Mouse (Mus musculus): ENCODE measurements at regions not wholly inside any gene's neighbourhood (a gene's known extent, or its start where the extent isn't known, plus 50 kb on each side); places are given as distances from the start of the nearest gene placed in this dataset.

GRCm38 (mm10) chr6:78599751-78600150, 131.1 kb upstream of the Reg3g start:
- H3K4me2 ChIP-seq (ENCODE audit: low read depth, low read length) = no peak overlapping the region
- no peak overlapping the region for H3K27ac ChIP-seq (ENCODE audit: low read depth)
- WGBS (ENCODE audit: insufficient replicate concordance) = 80% methylated on average over 4 of the region's 4 CpGs
- DNase-seq = no peak
- no peak overlapping the region for H3K4me3 ChIP-seq (ENCODE audit: low read depth, low read length)
- H3K27me3 ChIP-seq (ENCODE audit: insufficient read depth, low read length) = no peaks in the 10 kb centered on the region
- ATAC-seq = no peak
- no peaks in the 10 kb centered on the region for H3K36me3 ChIP-seq (replicated peaks; ENCODE audit: insufficient read depth, low read length)
- TF ChIP-seq EP300 (IDR thresholded peaks at IDR 0.05; ENCODE audit: low read depth) = no peak
- no peak for TF ChIP-seq CTCF (IDR thresholded peaks at IDR 0.05; ENCODE audit: low read depth)
- H3K9me3 ChIP-seq (ENCODE audit: low read length) = no peaks in the 10 kb centered on the region
- no peaks in the 10 kb centered on the region for H3K4me1 ChIP-seq (ENCODE audit: insufficient read depth)
- no peak overlapping the region for H3K9ac ChIP-seq (replicated peaks)

- TF ChIP-seq CTCF (IDR thresholded peaks at IDR 0.05; ENCODE audit: low read depth) (no peak), EP300 (IDR thresholded peaks at IDR 0.05; ENCODE audit: low read depth) (no peak)
- H3K27ac ChIP-seq (ENCODE audit: low read depth) = no peak overlapping the region
- ATAC-seq (no peak), DNase-seq (no peak)
- no peaks in the 10 kb centered on the region for H3K36me3 ChIP-seq (replicated peaks; ENCODE audit: insufficient read depth, low read length)
- 79% methylated on average over 4 of the region's 4 CpGs for WGBS (ENCODE audit: insufficient replicate concordance)
- no peaks in the 10 kb centered on the region for H3K27me3 ChIP-seq (ENCODE audit: insufficient read depth, low read length)
- H3K4me3 ChIP-seq (ENCODE audit: low read depth, low read length) = no peak overlapping the region
- H3K4me2 ChIP-seq (ENCODE audit: low read depth, low read length) = no peak overlapping the region
- H3K4me1 ChIP-seq (ENCODE audit: insufficient read depth) = no peaks in the 10 kb centered on the region
- no peaks in the 10 kb centered on the region for H3K9me3 ChIP-seq (ENCODE audit: low read length)
- H3K9ac ChIP-seq (replicated peaks) = no peak overlapping the region
Measured at GRCm38 (mm10) chr6:78570000-78570597, 101.4 kb upstream of the Reg3g start.

GRCm38 (mm10) chr6:78553008-78553698, 84.5 kb upstream of the Reg3g start:
- Histone ChIP-seq H3K27me3 (ENCODE audit: insufficient read depth, low read length) (no peaks in the 10 kb centered on the region), H3K4me1 (ENCODE audit: insufficient read depth) (no peaks in the 10 kb centered on the region), H3K27ac (ENCODE audit: low read depth) (no peak overlapping the region), H3K4me2 (ENCODE audit: low read depth, low read length) (no peak overlapping the region), H3K9me3 (ENCODE audit: low read length) (no peaks in the 10 kb centered on the region), H3K36me3 (replicated peaks; ENCODE audit: insufficient read depth, low read length) (no peaks in the 10 kb centered on the region), H3K9ac (replicated peaks) (no peak overlapping the region), H3K4me3 (ENCODE audit: low read depth, low read length) (no peak overlapping the region)
- WGBS (ENCODE audit: insufficient replicate concordance) = 55% methylated on average over 11 of the region's 11 CpGs
- DNase-seq (no peak), ATAC-seq (no peak)
- TF ChIP-seq EP300 (IDR thresholded peaks at IDR 0.05; ENCODE audit: low read depth) = no peak
- no peak for TF ChIP-seq CTCF (IDR thresholded peaks at IDR 0.05; ENCODE audit: low read depth)

GRCm38 (mm10) chr6:78552353-78552698, 83.7 kb upstream of the Reg3g start:
- Histone ChIP-seq H3K4me2 (ENCODE audit: low read depth, low read length) (no peak overlapping the region), H3K9me3 (ENCODE audit: low read length) (no peaks in the 10 kb centered on the region), H3K27me3 (ENCODE audit: insufficient read depth, low read length) (no peaks in the 10 kb centered on the region), H3K4me3 (ENCODE audit: low read depth, low read length) (no peak overlapping the region), H3K27ac (ENCODE audit: low read depth) (no peak overlapping the region), H3K4me1 (ENCODE audit: insufficient read depth) (no peaks in the 10 kb centered on the region), H3K9ac (replicated peaks) (no peak overlapping the region), H3K36me3 (replicated peaks; ENCODE audit: insufficient read depth, low read length) (no peaks in the 10 kb centered on the region)
- WGBS (ENCODE audit: insufficient replicate concordance) = 39% methylated on average over 5 of the region's 5 CpGs
- DNase-seq = no peak
- ATAC-seq = no peak
- TF ChIP-seq EP300 (IDR thresholded peaks at IDR 0.05; ENCODE audit: low read depth) (no peak), CTCF (IDR thresholded peaks at IDR 0.05; ENCODE audit: low read depth) (no peak)

GRCm38 (mm10) chr6:78551666-78552352, 83.1 kb upstream of the Reg3g start:
- TF ChIP-seq EP300 (IDR thresholded peaks at IDR 0.05; ENCODE audit: low read depth) (no peak), CTCF (IDR thresholded peaks at IDR 0.05; ENCODE audit: low read depth) (no peak)
- H3K4me1 ChIP-seq (ENCODE audit: insufficient read depth) = no peaks in the 10 kb centered on the region
- no peaks in the 10 kb centered on the region for H3K36me3 ChIP-seq (replicated peaks; ENCODE audit: insufficient read depth, low read length)
- ATAC-seq (no peak), DNase-seq (no peak)
- no peak overlapping the region for H3K4me3 ChIP-seq (ENCODE audit: low read depth, low read length)
- H3K9ac ChIP-seq (replicated peaks) = no peak overlapping the region
- no peaks in the 10 kb centered on the region for H3K9me3 ChIP-seq (ENCODE audit: low read length)
- no peak overlapping the region for H3K4me2 ChIP-seq (ENCODE audit: low read depth, low read length)
- no peak overlapping the region for H3K27ac ChIP-seq (ENCODE audit: low read depth)
- H3K27me3 ChIP-seq (ENCODE audit: insufficient read depth, low read length) = no peaks in the 10 kb centered on the region
- WGBS (ENCODE audit: insufficient replicate concordance) = 70% methylated on average over 8 of the region's 8 CpGs

- Histone ChIP-seq H3K27me3 (ENCODE audit: insufficient read depth, low read length) (no peaks in the 10 kb centered on the region), H3K4me3 (ENCODE audit: low read depth, low read length) (no peak overlapping the region), H3K36me3 (replicated peaks; ENCODE audit: insufficient read depth, low read length) (no peaks in the 10 kb centered on the region), H3K27ac (ENCODE audit: low read depth) (no peak overlapping the region), H3K4me1 (ENCODE audit: insufficient read depth) (no peaks in the 10 kb centered on the region), H3K9me3 (ENCODE audit: low read length) (no peaks in the 10 kb centered on the region), H3K4me2 (ENCODE audit: low read depth, low read length) (no peak overlapping the region), H3K9ac (replicated peaks) (no peak overlapping the region)
- no peak for ATAC-seq
- no peak for DNase-seq
- 74% methylated on average over 4 of the region's 4 CpGs for WGBS (ENCODE audit: insufficient replicate concordance)
- TF ChIP-seq CTCF (IDR thresholded peaks at IDR 0.05; ENCODE audit: low read depth) = no peak
- no peak for TF ChIP-seq EP300 (IDR thresholded peaks at IDR 0.05; ENCODE audit: low read depth)
Measured at GRCm38 (mm10) chr6:78548476-78548875, 79.8 kb upstream of the Reg3g start.
